ENCODE assay signal across 9 mouse cellular contexts in genomic region chr1:59434071-59434470, GRCm38 (mm10). TPM values are rescaled to one million over a fixed set of nuclear protein-coding genes. Genes with fewer than 3 reads are reported as not detected.
A peak's percentile ranks its signal among the peaks of the same experiment; 100 is the strongest.
DNase-seq lines count a peak whose midpoint lies in the region; ATAC-seq and TF ChIP-seq lines count a peak whose summit lies in the region.
"Had no signal": no experiment of that assay in that cellular context is flagged by ENCODE, and none has a peak within 500 bp of the region (broad histone marks: within the 10 kb centered on the region; RNA-seq: fewer than 3 reads in every experiment).

No protein-coding gene starts in this region.

- no peak for DNase-seq in neural tube, embryonic 10.5 days (ENCODE audit: extremely low spot score, low spot score)
- DNase-seq in kidney, adult 2 months: peak; percentile 76
- DNase-seq in right cerebral cortex, postnatal 36 days (ENCODE audit: low spot score in 2 of 2): no peak
- no peak for DNase-seq in frontal cortex, postnatal 10 days (ENCODE audit: low spot score in 2 of 2)

- TF ChIP-seq POLR2A in kidney, adult 2 months (IDR thresholded peaks at IDR 0.05; ENCODE audit: low read depth, low read length): no peak

- peaks cover 7% of the 10 kb centered on the region; the same call in 1 of the 2 replicates for H3K4me1 ChIP-seq in neural tube, embryonic 15.5 days
- H3K4me1 ChIP-seq in forebrain, embryonic 16.5 days (replicated peaks; ENCODE audit: control insufficient read depth, insufficient read depth, low read length): peaks cover 8% of the 10 kb centered on the region
- H3K4me1 ChIP-seq in kidney, adult 2 months (ENCODE audit: control insufficient read depth, insufficient read depth, low read length): peaks cover 21% of the 10 kb centered on the region
- H3K4me1 ChIP-seq in stomach, embryonic 14.5 days (ENCODE audit: control insufficient read depth, insufficient read depth, low read length): peaks cover 17% of the 10 kb centered on the region

- H3K4me3 ChIP-seq in neural tube, embryonic 15.5 days (replicated peaks): no peak overlapping the region
- H3K4me3 ChIP-seq in forebrain, embryonic 16.5 days (replicated peaks; ENCODE audit: low read length): no peak overlapping the region
- H3K4me3 ChIP-seq in kidney, adult 2 months (ENCODE audit: insufficient read depth, low read depth, low read length): no peak overlapping the region
- no peak overlapping the region for H3K4me3 ChIP-seq in stomach, embryonic 14.5 days (ENCODE audit: low read depth, low read length)
- H3K4me3 ChIP-seq: embryonic facial prominence, embryonic 12.5 days had no signal

- H3K9ac ChIP-seq in neural tube, embryonic 15.5 days (replicated peaks): no peak overlapping the region
- H3K9ac ChIP-seq in forebrain, embryonic 16.5 days (replicated peaks; ENCODE audit: low read depth, low read length): no peak overlapping the region
- no peak overlapping the region for H3K9ac ChIP-seq in stomach, embryonic 14.5 days (replicated peaks; ENCODE audit: low read depth, low read length)
- H3K9ac ChIP-seq: embryonic facial prominence, embryonic 12.5 days had no signal

- H3K36me3 ChIP-seq in neural tube, embryonic 15.5 days: no peaks in the 10 kb centered on the region
- no peaks in the 10 kb centered on the region for H3K36me3 ChIP-seq in forebrain, embryonic 16.5 days (ENCODE audit: control insufficient read depth, insufficient read depth)
- H3K36me3 ChIP-seq in kidney, adult 2 months (ENCODE audit: control insufficient read depth, insufficient read depth, low read length): no peaks in the 10 kb centered on the region
- H3K36me3 ChIP-seq in stomach, embryonic 14.5 days (ENCODE audit: control insufficient read depth, insufficient read depth, low read length): no peaks in the 10 kb centered on the region
- H3K36me3 ChIP-seq: embryonic facial prominence, embryonic 12.5 days had no signal

- no peak overlapping the region for H3K4me2 ChIP-seq in neural tube, embryonic 15.5 days
- H3K4me2 ChIP-seq in forebrain, embryonic 16.5 days (ENCODE audit: low read length): no peak overlapping the region
- no peak overlapping the region for H3K4me2 ChIP-seq in stomach, embryonic 14.5 days (replicated peaks; ENCODE audit: low read depth, low read length)
- H3K4me2 ChIP-seq: embryonic facial prominence, embryonic 12.5 days had no signal

- H3K9me3 ChIP-seq in neural tube, embryonic 15.5 days (replicated peaks): no peaks in the 10 kb centered on the region
- no peaks in the 10 kb centered on the region for H3K9me3 ChIP-seq in forebrain, embryonic 16.5 days (ENCODE audit: control insufficient read depth, low read length)
- no peaks in the 10 kb centered on the region for H3K9me3 ChIP-seq in stomach, embryonic 14.5 days (ENCODE audit: control insufficient read depth, low read depth, low read length)
- H3K9me3 ChIP-seq: embryonic facial prominence, embryonic 12.5 days had no signal

- no peaks in the 10 kb centered on the region for H3K27me3 ChIP-seq in neural tube, embryonic 15.5 days (replicated peaks)
- H3K27me3 ChIP-seq in forebrain, embryonic 16.5 days (replicated peaks; ENCODE audit: control insufficient read depth, insufficient read depth, low read length): no peaks in the 10 kb centered on the region
- H3K27me3 ChIP-seq in kidney, adult 2 months (replicated peaks; ENCODE audit: control insufficient read depth, insufficient read depth, low read length): no peaks in the 10 kb centered on the region
- H3K27me3 ChIP-seq in stomach, embryonic 14.5 days (ENCODE audit: control insufficient read depth, insufficient read depth, low read length): no peaks in the 10 kb centered on the region
- H3K27me3 ChIP-seq: embryonic facial prominence, embryonic 12.5 days; Patski had no signal

- no peak overlapping the region for H3K27ac ChIP-seq in neural tube, embryonic 15.5 days (replicated peaks)
- no peak overlapping the region for H3K27ac ChIP-seq in forebrain, embryonic 16.5 days (ENCODE audit: low read length)
- H3K27ac ChIP-seq in kidney, adult 2 months (ENCODE audit: insufficient read depth, low read depth, low read length): no peak overlapping the region
- no peak overlapping the region for H3K27ac ChIP-seq in stomach, embryonic 14.5 days (ENCODE audit: low read length)
- H3K27ac ChIP-seq: embryonic facial prominence, embryonic 12.5 days had no signal

- ATAC-seq in neural tube, embryonic 15.5 days (ENCODE audit: low FRiP score): 0 out of 2 replicates have a peak, but pooled peaks have one; percentile 33
- peak; percentile 51; the same call in 1 of the 2 replicates for ATAC-seq in forebrain, embryonic 16.5 days
- ATAC-seq in stomach, embryonic 14.5 days (ENCODE audit: insufficient number of reproducible peaks, insufficient read depth, low FRiP score, low read depth): peak; percentile 46; the same call in 1 of the 2 replicates
- ATAC-seq: Patski had no signal

- TF ChIP-seq CTCF in kidney, adult 2 months (conservative IDR thresholded peaks at IDR 0.05; ENCODE audit: insufficient read depth, insufficient read length, low read depth, low read length): no peak

- WGBS in neural tube, embryonic 15.5 days: 80% methylated on average over 3 of the region's 3 CpGs
- WGBS in forebrain, embryonic 16.5 days: 58% methylated on average over 3 of the region's 3 CpGs
- WGBS in kidney, adult 2 months: 59% methylated on average over 3 of the region's 3 CpGs
- 45% methylated on average over 3 of the region's 3 CpGs for WGBS in stomach, embryonic 14.5 days

RNA-seq across cellular contexts. Expression of gene Fzd7, which starts 48.2 kb away (rescaled TPM):
- polyA plus RNA-seq in neural tube, embryonic 15.5 days (2015; fragmentation: Nextera tagmentation; extraction: Ambion mirVana): 3.5 and 4.5 TPM in 2 replicates
- 2.7 and 3.4 TPM in 2 replicates for polyA plus RNA-seq in forebrain, embryonic 16.5 days (2015; fragmentation: Nextera tagmentation; extraction: Ambion mirVana)
- polyA plus RNA-seq in kidney, adult 2 months (2012; rRNA removed): 8.6 and 12.6 TPM in 2 replicates
- polyA plus RNA-seq in stomach, embryonic 14.5 days (2014; fragmentation: Nextera tagmentation; extraction: Ambion mirVana): 13.3 and 15.5 TPM in 2 replicates
